Mouse (Mus musculus): ENCODE results near the gene Fam53b.

GRCm38 (mm10) chr7:132712044-132712708, 101.5 kb downstream of the Fam53b start:
- no peak for TF ChIP-seq MAFK (IDR thresholded peaks at IDR 0.05; ENCODE audit: insufficient read depth, low read depth, low read length)
- TF ChIP-seq ZNF384 (IDR thresholded peaks at IDR 0.05; ENCODE audit: low read depth, low read length): no peak
- no peak for TF ChIP-seq HCFC1 (IDR thresholded peaks at IDR 0.05; ENCODE audit: borderline replicate concordance, insufficient read depth, low read length)
